Mouse (Mus musculus): ENCODE results near the gene Atp6v1f.

Atp6v1f gene

GRCm38 (mm10) chr6:29467583-29468354, at the start of gene Atp6v1f:
TSS of gene Atp6v1f (plus strand) at chr6:29467718.
- in situ Hi-C loops (cut with MseI, MboI), result no loop called here

- in situ Hi-C loops (cut with MseI, MboI), result no loop called here
These were observed 46.9 kb upstream of the Atp6v1f start for GRCm38 (mm10) chr6:29420596-29420995.

DNA sequence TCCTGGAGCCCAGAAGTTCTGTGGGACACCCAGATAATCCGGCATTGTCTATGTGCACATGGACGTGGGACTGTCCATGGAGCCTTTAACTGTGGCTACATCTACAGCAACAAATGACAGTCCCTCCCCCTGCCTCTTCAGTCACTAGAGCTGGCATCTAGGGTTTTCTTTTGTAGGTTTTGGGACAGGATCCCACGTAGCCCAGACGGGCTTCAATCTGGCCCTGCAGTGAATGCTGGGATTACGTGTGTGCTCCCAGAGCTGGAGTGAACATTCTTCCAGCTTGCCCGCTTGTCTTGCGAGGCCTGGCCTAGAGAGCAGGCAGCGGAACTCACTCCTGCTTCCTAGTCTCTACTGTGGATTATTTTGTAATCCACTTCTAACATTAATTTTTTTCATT, 42.4 kb upstream of the Atp6v1f start:
- in situ Hi-C loops (cut with MseI, MboI), result no loop called here

DNA sequence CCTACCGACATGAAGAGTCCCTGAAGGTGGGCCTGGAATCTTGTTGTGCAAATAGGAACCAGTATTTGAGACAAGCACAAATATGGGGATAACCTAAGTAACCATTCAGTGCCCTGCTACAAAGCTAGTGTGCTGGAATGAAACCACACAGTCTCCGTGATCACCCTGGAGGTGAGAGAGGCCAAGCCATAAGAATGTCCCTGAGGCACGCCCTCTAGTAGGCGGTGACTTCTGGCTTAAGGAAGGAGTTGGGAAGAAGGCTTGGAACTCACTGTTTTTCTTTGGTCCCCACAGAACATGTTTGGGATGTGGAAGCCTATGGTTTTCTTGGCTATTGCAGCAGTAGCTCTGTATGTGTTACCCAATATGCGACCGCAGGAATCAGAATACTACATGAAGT, 41.2 kb upstream of the Atp6v1f start:
- in situ Hi-C loops (cut with MseI, MboI), result no loop called here

DNA sequence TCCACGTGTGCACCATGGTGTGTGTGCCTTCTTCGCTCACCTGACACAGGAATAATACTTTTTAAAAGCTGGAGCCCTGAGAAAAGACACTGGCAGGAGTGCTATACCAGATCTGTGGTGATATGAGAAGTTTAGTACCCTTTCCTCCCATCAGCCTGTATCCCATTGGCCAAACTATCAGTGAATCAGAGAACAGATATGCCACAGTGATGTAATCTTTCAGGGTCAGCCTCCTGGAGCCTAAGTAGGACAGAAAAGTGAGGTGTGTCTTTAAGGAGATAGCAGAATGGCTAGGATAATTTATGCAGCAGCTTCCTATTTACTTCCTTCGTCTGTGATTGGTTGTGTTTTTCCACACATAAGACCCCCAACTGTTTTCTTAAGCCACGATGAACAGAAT, 39.3 kb upstream of the Atp6v1f start:
- in situ Hi-C loops (cut with MseI, MboI), result no loop called here

GRCm38 (mm10) chr6:29430681-29431420, 36.7 kb upstream of the Atp6v1f start:
- in situ Hi-C loops (cut with MseI, MboI), result no loop called here

DNA sequence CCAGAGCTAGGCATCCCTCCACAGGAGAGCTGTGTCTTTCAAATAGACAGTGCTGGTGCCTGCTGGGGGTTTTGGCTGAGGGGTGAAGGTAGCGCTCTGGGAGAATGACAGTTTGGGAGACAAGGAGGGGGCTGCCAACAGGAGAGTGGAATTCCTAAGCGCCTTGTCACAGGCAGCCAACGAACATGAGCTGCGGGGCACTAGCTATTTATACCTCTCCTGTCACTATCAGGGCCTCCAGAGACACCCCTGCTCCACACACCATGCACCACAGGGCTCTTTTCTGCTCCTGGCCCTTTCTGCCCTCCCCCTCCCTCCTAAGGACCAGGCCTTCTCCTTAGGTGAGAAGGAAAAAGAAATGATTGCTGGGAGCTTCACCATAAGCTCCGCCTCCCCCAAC, 36.0 kb upstream of the Atp6v1f start:
- in situ Hi-C loops (cut with MseI, MboI), result no loop called here

GRCm38 (mm10) chr6:29432156-29432555, 35.4 kb upstream of the Atp6v1f start:
- in situ Hi-C loops (cut with MseI, MboI), result no loop called here

DNA sequence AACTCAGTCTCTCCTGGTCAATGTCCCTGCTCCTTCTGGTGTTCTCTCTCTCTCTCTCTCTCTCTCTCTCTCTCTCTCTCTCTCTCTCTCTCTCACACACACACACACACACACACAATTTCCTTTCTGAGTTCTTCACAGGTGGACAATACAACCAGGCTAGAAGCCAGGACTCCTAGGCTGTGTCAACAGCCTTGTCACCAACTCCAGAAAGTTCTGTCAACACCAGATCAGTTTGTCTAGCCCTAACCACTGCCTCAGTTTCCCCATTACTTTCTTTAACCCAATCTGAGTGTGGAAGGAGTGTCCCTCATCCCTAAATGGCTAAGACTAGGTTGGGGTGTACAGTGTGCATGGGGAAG, 34.9 kb upstream of the Atp6v1f start:
- in situ Hi-C loops (cut with MseI, MboI), result no loop called here

DNA sequence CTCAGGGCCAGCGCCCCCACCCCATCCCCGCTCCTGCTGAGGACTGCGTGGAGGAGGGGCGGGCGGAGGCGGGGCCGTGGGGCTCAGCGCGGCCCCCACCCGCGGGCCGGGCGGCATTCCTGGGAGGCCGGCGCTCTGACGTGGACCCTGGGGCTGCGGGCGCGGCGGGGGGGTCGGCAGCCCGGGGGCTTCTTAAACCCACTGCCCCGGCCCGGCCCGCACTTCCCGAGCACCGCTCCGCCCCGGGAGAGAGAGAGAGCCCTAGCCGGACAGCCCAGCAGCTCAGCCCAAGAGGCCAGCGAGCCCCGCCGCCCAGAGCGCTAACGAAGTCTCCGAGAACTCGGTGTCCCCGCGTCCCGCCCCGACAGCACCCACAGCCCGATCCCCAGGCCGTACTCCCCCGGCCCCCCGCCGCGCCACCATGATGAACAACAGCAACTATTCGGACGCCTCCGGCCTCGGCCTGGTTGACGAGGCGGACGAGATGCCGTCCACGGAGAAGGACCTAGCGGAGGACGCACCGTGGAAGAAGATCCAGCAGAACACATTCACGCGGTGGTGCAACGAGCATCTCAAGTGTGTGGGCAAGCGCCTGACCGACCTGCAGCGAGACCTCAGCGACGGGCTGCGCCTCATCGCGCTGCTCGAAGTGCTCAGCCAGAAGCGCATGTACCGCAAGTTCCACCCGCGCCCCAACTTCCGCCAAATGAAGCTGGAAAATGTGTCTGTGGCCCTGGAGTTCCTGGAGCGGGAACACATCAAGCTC, 34.3 kb upstream of the Atp6v1f start, which contains the start of gene Flnc:
TSS of gene Flnc (plus strand) at position 219 of the 766 bp plus-strand sequence.
- in situ Hi-C loops (cut with MseI, MboI), result no loop called here

DNA sequence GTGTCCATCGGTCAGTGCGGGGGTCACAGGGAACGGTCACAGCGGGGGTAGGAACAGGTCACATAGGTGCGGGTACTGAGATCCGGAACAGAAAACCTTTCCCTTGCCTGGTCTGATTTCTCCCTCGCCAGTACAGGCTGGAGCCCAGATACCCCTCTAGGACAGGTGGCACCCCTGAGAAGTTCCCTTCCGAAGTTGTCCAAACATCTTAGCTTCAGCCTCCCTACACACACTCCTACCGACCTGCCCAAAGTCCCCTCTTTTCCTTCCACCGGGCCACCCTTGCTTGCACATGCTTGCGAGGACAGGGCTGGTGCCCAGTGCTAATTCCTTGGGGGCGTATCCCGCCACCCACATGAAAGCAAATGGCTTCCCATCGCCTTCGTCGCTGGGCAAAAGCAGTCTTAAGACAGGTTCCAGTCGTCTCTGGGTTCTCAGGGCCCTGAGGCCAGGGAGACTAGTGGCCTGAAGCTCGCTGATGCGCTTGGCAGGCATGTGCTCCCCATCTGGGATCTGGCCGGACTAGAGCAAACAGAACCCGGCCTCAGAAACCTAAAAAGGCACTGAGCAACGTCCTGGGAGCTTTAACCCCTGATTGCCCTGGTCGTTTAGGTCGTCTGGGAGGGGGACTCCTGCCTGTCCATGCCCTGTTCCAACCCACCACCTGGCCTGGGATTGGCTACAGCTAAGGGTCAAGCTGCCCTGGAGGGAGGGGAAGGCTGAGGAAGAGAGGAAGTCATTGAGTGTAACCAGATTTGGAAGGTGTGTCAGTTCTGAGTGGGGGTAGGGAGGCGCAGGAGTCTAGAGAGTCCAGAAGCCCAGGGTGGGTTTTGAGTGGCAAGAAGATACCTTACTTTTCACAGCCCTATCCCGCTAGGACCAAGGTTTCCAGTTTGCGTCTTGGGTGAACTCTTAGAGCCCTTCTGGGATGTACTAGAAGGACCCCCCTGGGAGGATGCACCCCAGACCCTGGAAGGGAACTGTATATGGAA, 33.4 kb upstream of the Atp6v1f start:
- in situ Hi-C loops (cut with MseI, MboI), result no loop called here

DNA sequence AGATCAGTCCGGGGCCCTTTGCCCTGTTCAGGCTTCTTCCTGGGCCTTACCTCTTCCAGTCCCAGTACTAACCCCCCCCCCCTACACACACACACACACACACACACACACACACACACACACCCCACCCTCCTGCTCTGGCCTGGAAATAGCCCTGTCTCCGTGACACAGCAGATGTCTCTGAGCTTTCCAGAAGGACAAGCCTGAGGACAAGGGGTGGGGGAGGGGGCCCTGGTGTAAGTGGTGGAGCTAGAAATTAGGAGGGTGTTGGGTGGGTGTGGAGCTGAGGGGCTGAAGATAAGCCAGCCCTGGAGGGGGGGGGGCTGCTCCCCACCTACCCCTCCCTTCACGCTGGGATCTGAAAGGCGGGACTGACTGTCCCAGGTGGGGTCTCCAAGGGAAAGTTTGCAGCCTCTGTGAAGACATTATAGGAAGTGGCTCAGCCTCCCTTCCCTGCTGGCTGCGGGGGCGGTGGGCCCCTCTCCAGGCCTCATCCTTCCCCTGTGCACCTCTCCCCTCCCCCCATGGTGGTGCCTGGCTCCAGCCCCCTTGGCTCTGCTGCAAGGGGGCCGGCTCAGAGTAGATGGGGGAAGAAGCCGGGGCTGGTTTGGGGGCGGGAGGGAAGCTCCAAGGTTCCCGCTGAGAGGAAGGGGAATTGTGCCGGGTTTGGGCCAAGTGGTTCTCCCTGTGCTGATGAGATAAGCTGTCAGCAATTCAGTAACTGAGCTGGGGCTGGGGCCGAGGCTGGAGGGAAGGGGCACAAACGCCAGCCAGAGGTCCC, 32.4 kb upstream of the Atp6v1f start:
- in situ Hi-C loops (cut with MseI, MboI), result no loop called here

DNA sequence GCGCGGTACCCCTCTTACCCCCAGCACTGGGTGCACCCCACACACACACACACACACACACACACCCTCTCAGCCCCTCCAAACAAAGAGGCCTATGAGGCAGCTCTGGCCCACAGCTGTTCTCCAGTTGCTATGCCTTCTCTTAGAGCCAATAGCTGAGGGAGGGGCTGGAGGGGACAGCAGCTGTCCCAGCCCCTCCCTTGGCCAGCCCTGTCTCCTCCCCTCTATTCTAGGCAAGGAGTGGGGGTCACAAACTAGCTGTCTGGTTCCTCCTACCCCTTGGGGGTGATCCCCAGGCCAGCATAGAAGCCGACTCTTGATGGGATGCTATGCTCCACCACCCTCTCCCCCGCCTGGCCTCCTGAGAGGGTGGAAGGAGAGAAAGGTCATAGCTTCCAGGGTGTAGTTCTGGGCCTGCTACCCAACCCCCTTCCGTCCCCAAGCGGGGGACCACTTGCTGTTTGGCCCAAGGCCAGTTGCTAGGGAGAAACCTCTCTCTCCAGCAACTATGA, 31.5 kb upstream of the Atp6v1f start:
- in situ Hi-C loops (cut with MseI, MboI), result no loop called here

DNA sequence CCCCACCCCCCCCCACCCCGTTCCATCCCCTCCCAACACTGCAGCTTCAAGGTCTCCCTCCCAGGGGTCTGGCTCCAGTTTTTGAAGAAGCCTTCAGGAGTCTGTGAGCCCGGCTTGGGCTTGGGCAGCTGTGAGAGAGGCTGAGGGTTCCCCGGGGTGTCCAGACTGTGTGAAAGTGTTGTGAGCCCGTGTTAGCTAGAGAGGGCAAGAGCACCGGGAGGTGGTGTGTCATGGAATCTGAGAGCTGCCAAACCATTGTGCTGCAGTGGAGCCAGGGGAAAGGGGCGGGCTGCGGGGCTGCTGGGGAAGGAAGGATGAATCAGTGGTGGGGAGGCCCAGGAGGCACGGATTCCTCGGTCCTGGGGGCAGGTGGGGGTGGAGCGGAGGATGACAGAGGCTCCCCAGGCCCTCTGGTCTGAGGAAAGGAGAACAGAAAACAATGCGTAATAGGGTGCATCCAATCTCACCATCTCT, 31.0 kb upstream of the Atp6v1f start:
- in situ Hi-C loops (cut with MseI, MboI), result no loop called here

DNA sequence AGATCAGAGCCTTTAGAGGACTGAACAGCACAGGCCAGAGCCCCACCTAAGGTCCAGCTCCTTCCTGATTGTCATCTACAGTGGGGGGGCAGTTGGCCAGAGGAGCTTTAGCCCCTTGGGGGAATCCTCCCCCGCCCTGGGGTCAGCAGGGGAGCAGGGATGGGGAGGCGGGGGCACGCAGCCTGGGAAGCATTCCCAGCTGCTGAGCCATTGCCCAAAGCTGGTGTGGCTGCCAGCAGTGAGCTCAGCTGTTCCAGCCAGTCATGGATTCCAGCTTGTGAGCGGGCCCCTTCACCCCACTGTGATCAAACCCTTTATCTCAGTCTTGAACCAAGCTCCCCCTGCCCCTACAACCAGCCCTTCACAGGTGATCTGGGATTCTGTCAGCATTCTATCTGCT, 28.3 kb upstream of the Atp6v1f start:
- in situ Hi-C loops (cut with MseI, MboI), result no loop called here

GRCm38 (mm10) chr6:29439789-29440188, 27.7 kb upstream of the Atp6v1f start:
- in situ Hi-C loops (cut with MseI, MboI), result no loop called here

GRCm38 (mm10) chr6:29444773-29445172, 22.7 kb upstream of the Atp6v1f start:
- in situ Hi-C loops (cut with MseI, MboI), result no loop called here

- in situ Hi-C loops (cut with MseI, MboI), result no loop called here
These were observed 22.2 kb upstream of the Atp6v1f start for GRCm38 (mm10) chr6:29445354-29445753.

DNA sequence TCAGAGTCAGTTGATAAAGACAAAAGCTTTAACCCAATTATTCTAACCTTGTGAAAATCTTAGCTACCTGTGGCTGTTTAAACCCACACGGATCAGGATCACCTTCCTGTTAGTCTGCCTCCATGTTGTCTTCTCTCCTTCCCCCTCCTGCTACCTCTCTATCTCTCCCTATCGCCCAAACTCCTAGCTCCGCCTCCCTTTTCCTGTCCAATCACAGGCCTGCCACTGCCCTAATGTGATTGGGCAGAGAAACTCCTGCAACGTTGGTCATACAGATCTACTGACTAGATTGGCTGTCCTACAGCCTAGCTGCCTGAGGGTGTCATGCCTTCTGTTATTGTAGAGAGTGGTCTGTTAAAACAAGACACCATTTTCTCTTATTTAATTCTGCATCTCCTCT, 17.7 kb upstream of the Atp6v1f start:
- in situ Hi-C loops (cut with MseI, MboI), result no loop called here

GRCm38 (mm10) chr6:29450667-29451066, 16.9 kb upstream of the Atp6v1f start:
- in situ Hi-C loops (cut with MseI, MboI), result no loop called here

All from mouse trophoblast stem cell (cell line).